Mouse (Mus musculus) C2C12 (cell line): ENCODE data around the gene Auh. TPM values are rescaled to one million over a fixed set of nuclear protein-coding genes. Genes with fewer than 3 reads are reported as not detected.

Experiments
- H3K27me3 ChIP-seq: one replicate; pipeline ENCODE4 v1.6.1; 2011; ENCODE audit not compliant: control insufficient read depth, insufficient read depth, insufficient read length
- H3K36me3 ChIP-seq: one replicate; pipeline ENCODE4 v1.6.1; 2011; ENCODE audit not compliant: control insufficient read depth, insufficient read depth
- H3K4me3 ChIP-seq: one replicate; pipeline ENCODE4 v1.5.1; 2011; ENCODE audit warnings: mild to moderate bottlenecking, control low read depth; ENCODE audit not compliant: poor library complexity, insufficient read depth, severe bottlenecking
- H3K79me2 ChIP-seq: one replicate; pipeline ENCODE4 v1.6.1; 2011; ENCODE audit not compliant: control insufficient read depth, insufficient read depth
- H3K79me3 ChIP-seq: one replicate; pipeline ENCODE4 v1.6.1; 2011; ENCODE audit warnings: low read depth, control low read depth
- H3ac ChIP-seq: one replicate; pipeline ENCODE3; 2011; ENCODE audit warnings: low read depth; ENCODE audit not compliant: control insufficient read depth, insufficient read length
- CEBPB ChIP-seq: IDR thresholded peaks from one replicate; pipeline ENCODE4 v1.6.1; 2011; ENCODE audit warnings: low read depth, mild to moderate bottlenecking, control low read depth, moderate library complexity
- CTCF ChIP-seq: IDR thresholded peaks from one replicate; pipeline ENCODE4 v1.5.1; 2011; ENCODE audit not compliant: control insufficient read depth, insufficient read depth, insufficient read length
- FOSL1 ChIP-seq: IDR thresholded peaks from one replicate; pipeline ENCODE4 v1.8.0; 2011; ENCODE audit warnings: mild to moderate bottlenecking, low read length; ENCODE audit not compliant: poor library complexity, insufficient read depth, severe bottlenecking
- MAX ChIP-seq: IDR thresholded peaks from one replicate; pipeline ENCODE4 v1.6.1; 2011; ENCODE audit warnings: mild to moderate bottlenecking, control low read depth
- MYOD1 ChIP-seq: IDR thresholded peaks from one replicate; pipeline ENCODE4 v1.6.1; 2011; ENCODE audit warnings: low read depth; ENCODE audit not compliant: control insufficient read depth, insufficient read length
- MYOG ChIP-seq: IDR thresholded peaks from one replicate; pipeline ENCODE4 v1.6.1; 2011; ENCODE audit not compliant: control insufficient read depth, insufficient read length; ENCODE audit errors: extremely low read depth
- USF1 ChIP-seq: IDR thresholded peaks from one replicate; pipeline ENCODE4 v1.6.1; 2011; ENCODE audit warnings: low read depth, mild to moderate bottlenecking, control low read depth, moderate library complexity
- polyA plus RNA-seq: library from polyadenylated mRNA; unstranded; fragments of >200 nt; fragmentation: generic; extraction: Trizol; gene quantifications from one replicate; pipeline ENCODE4 v1.2.1, GENCODE M21; 2012; ENCODE audit warnings: missing spikeins

Gene Auh
- polyA plus RNA-seq, 1 experiment, result 14.0 TPM

DNA sequence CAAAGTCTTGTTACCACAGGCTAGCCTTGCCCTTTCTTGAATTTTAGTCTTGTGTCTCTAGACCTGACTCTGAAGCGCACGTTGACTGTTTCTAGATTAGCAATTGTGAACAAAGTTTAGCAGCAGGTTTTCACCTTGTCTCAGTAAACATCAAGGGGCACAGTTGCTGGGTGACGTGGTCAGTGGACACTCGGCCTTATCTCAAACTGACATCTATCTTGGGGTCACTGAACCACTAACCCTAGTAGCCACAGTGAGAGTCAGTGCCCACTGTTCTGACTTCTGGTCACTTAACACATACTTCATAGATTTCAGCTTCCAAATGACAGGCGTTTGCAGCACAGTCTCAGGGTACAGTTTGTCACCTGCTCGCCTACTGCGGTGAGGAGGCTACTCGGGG is 93.2 kb downstream of the Auh start:
- no peak overlapping the region for H3ac ChIP-seq
- H3K27me3 ChIP-seq, result no peaks in the 10 kb centered on the region

DNA sequence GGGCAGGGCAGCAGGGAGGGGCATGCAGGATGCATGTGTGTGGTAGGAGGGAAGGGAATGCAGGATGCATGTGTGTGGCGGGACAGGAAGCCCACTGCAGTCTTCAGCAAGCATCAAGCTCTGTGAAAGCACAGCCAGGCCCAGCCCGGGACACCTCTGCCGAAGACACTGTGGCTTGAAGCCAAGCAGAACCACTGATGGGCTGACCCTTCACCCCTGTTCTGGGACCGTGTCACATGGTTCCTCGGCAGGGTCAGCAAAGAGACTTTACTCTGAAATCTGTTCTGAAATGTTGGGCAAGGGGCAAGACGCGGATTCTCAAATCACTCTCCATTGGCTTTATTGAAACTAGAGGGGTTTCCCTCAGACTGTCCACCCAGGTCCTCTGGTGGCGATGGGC is 94.9 kb downstream of the Auh start:
- no peaks in the 10 kb centered on the region for H3K36me3 ChIP-seq
- no peak overlapping the region for H3K4me3 ChIP-seq
- no peak overlapping the region for H3ac ChIP-seq
- no peaks in the 10 kb centered on the region for H3K79me2 ChIP-seq
- no peak for TF ChIP-seq FOSL1
- TF ChIP-seq MAX, result no peak
- no peak for TF ChIP-seq CEBPB
- no peak for TF ChIP-seq CTCF
- no peaks in the 10 kb centered on the region for H3K79me3 ChIP-seq
- H3K27me3 ChIP-seq, result no peaks in the 10 kb centered on the region

More for the DNA sequence above, 93.2 kb downstream of the Auh start:
- TF ChIP-seq CEBPB, result no peak
- TF ChIP-seq CTCF, result no peak
- no peak for TF ChIP-seq MAX
- TF ChIP-seq MYOD1, result no peak
- TF ChIP-seq USF1, result no peak
- no peak for TF ChIP-seq MYOG
- TF ChIP-seq FOSL1, result no peak
- H3K36me3 ChIP-seq, result no peaks in the 10 kb centered on the region
- no peaks in the 10 kb centered on the region for H3K79me2 ChIP-seq
- H3K79me3 ChIP-seq, result no peaks in the 10 kb centered on the region
- H3K4me3 ChIP-seq, result no peak overlapping the region

DNA sequence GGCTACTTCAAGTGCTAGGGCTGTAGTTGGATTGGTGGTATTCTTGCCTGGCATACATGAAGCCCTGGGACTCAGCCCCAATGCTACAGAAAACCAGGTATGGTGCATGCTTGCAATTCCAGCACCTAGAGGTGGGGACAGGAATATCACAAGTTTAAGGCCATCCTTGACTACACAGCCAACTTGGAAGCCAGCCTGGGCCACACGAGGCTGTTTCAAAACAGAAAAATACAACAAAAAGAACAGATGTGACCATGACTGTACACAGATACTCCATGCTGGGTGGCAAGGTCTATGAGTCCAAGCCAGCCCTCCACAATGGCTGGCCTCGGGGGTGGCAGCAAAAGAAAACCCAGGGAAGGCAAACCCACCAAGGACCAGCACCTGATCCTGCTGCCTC is 95.7 kb downstream of the Auh start:
- H3ac ChIP-seq, result no peak overlapping the region
- H3K27me3 ChIP-seq, result no peaks in the 10 kb centered on the region
- H3K4me3 ChIP-seq, result no peak overlapping the region
- no peaks in the 10 kb centered on the region for H3K79me3 ChIP-seq
- H3K79me2 ChIP-seq, result no peaks in the 10 kb centered on the region
- no peaks in the 10 kb centered on the region for H3K36me3 ChIP-seq
- no peak for TF ChIP-seq FOSL1
- TF ChIP-seq MYOG, result no peak
- TF ChIP-seq USF1, result no peak
- TF ChIP-seq CEBPB, result no peak
- no peak for TF ChIP-seq MYOD1
- no peak for TF ChIP-seq CTCF
- no peak for TF ChIP-seq MAX

DNA sequence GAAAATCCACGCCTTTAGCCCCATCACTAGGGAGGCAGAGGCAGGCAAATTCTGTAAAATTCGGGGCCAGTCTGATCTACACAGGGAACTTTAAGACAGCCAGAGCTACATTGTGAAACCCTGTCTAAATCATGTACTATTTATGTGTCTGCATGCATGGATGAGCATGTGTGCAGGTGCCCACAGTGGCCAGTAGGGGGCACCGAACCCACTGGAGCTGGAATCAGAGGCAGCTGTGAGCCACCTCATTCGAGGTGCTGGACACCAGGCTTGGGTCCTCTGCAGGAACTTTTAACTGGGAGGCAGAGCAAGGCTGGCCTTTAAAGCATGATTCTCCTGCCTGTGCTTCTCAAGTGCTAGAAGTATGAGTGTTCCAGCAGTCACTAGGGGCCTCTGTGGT is 96.3 kb downstream of the Auh start:
- H3K27me3 ChIP-seq, result no peaks in the 10 kb centered on the region

DNA sequence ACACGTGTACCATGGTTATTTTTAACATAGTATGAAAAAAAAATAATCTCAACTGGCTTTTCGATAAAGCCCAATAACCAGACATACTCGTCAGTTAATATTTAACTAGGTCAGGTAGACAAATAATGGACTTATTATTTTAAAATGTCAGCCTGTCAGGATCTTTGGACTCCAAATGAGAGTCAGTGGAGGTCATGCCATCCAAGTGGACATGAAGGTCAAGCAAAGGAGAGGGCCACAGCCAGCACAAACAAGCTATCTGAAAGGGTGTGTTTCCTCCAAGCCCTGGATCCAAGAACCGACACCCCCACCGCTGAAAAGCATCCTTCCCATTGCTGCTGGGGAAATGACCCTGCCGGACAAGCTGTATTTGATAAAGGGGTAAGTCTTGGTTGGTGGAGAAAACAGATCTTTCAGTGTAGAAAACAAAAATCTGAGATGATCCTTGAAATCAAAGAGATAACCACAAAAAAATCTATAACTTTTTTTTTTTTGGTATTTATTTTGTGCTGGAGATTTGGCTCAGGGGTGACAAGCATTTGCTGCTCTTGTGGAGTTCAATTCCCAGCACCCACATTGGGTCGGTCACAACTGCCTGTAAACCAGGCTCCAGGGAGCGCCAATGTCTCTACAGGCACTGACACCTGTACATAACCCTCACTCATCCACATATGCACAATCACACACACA is 96.9 kb downstream of the Auh start:
- TF ChIP-seq CTCF, result no peak
- TF ChIP-seq FOSL1, result no peak
- no peak for TF ChIP-seq USF1
- no peak for TF ChIP-seq MAX
- TF ChIP-seq MYOD1, result no peak
- TF ChIP-seq MYOG, result no peak
- no peak for TF ChIP-seq CEBPB
- no peak overlapping the region for H3K4me3 ChIP-seq
- H3ac ChIP-seq, result no peak overlapping the region

More for the DNA sequence above, 96.3 kb downstream of the Auh start:
- H3K4me3 ChIP-seq, result no peak overlapping the region
- H3K79me3 ChIP-seq, result no peaks in the 10 kb centered on the region
- no peak for TF ChIP-seq MYOD1
- no peak for TF ChIP-seq MYOG
- TF ChIP-seq CTCF, result peak; percentile 41
- no peak for TF ChIP-seq CEBPB
- no peak overlapping the region for H3ac ChIP-seq
- no peaks in the 10 kb centered on the region for H3K79me2 ChIP-seq
- no peaks in the 10 kb centered on the region for H3K36me3 ChIP-seq

DNA sequence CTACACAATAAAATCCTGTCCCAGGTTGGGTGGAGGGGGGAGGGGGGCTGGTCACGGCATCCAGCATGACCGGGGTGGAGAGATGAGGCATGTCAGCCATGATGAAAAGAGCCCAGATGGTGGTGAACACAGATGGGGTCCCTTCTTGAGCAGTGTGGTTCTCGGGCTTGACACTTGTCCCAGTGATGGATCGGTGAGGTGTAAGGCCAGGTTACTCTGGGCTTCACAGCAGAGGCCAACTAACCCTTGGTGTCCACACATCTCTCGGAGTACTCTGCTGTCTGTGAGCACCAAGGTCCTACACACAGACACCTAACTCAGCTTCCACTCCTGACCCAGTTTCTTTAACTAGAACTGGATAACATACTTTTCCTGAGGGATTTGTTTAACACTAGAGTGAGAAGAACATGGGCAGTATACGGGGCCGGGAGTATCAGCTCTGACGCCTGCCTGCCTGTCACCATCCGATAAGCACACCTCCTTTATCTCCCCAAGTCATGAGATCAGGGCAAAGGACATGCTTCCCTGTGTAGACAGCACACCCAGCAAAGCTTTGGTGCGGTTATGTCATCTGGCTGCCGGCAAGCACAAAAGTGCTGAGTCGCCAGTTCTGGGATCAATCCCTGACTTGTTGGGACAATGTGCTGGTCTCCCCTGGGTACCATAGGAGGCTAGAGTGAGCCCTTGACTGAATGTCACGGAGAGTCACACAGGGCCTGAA is 98.3 kb downstream of the Auh start:
- Histone ChIP-seq H3K79me3 (no peaks in the 10 kb centered on the region), H3K79me2 (no peaks in the 10 kb centered on the region), H3K36me3 (no peaks in the 10 kb centered on the region), H3ac (no peak overlapping the region), H3K4me3 (no peak overlapping the region), H3K27me3 (no peaks in the 10 kb centered on the region)
- TF ChIP-seq USF1, result no peak
- no peak for TF ChIP-seq FOSL1
- TF ChIP-seq MYOG, result no peak
- no peak for TF ChIP-seq MAX

More for the DNA sequence above, 96.9 kb downstream of the Auh start:
- no peaks in the 10 kb centered on the region for H3K36me3 ChIP-seq
- H3K79me3 ChIP-seq, result no peaks in the 10 kb centered on the region
- H3K79me2 ChIP-seq, result no peaks in the 10 kb centered on the region
- H3K27me3 ChIP-seq, result no peaks in the 10 kb centered on the region
